Comparison of ENCODE assay signal across 22 mouse cellular contexts in genomic region chr16:64801638-64802037, GRCm38 (mm10). TPM values are rescaled to one million over a fixed set of nuclear protein-coding genes. Genes with fewer than 3 reads are reported as not detected.
DNase-seq lines count a peak whose midpoint lies in the region; ATAC-seq lines count a peak whose summit lies in the region.
"Had no signal": no experiment of that assay in that cellular context is flagged by ENCODE, and none has a peak within 500 bp of the region (broad histone marks: within the 10 kb centered on the region; RNA-seq: fewer than 3 reads in every experiment).

No protein-coding gene starts in this region.

- peak; percentile 36 for DNase-seq in A20 (ENCODE audit: low read depth, low spot score)
- no peak for DNase-seq in retina, embryonic 14.5 days (ENCODE audit: low spot score)
- no peak for DNase-seq in liver
- no peak for DNase-seq in right cerebral cortex, postnatal 10 days (ENCODE audit: low spot score in 2 of 2)
- DNase-seq in cerebellum, postnatal 36 days, result no peak
- DNase-seq: adrenal gland, adult 8-10 months; cerebellum, adult 11 months; cerebellum, adult 9-10 months; forebrain, postnatal 0 days; gastrocnemius, postnatal 14 days; heart, adult 11 months; kidney, adult 11 months; kidney, postnatal 14 days; layer of hippocampus, adult 9-11 months; lung, postnatal 4 days; midbrain, embryonic 14.5 days; right cerebral cortex, postnatal 14 days; thymus, adult 2 months; thymus, postnatal 4 days had no signal

- peak; percentile 31 for ATAC-seq in CD4-positive, CD25-positive, alpha-beta regulatory T cell, adult 4 months
- peak; percentile 100 for ATAC-seq in granulocyte monocyte progenitor cell, adult 5-6 weeks (replicated peaks; ENCODE audit: poor library complexity, severe bottlenecking)
- ATAC-seq in megakaryocyte progenitor cell, adult 5-6 weeks (replicated peaks; ENCODE audit: poor library complexity), result peak; percentile 99
- ATAC-seq: forebrain, postnatal 0 days had no signal

RNA-seq across cellular contexts. Expression of gene 4930453N24Rik, which starts 30.7 kb away (rescaled TPM):
- polyA plus RNA-seq in CD4-positive, CD25-positive, alpha-beta regulatory T cell, adult 4 months (2017; shearing (Covaris generic)), result 10 to 100 TPM; 12.3 to 21.5 TPM
- total RNA-seq in granulocyte monocyte progenitor cell, adult 5-6 weeks (2014; fragmentation: Nextera tagmentation), result 26.0 and 32.7 TPM in 2 replicates
- total RNA-seq in granulocyte monocyte progenitor cell, adult 5-6 weeks (2017), result 21.5 and 25.9 TPM in 2 replicates
- 47.2 and 51.2 TPM in 2 replicates for total RNA-seq in megakaryocyte progenitor cell, adult 5-6 weeks (2015)
- total RNA-seq in megakaryocyte progenitor cell, adult 5-6 weeks (2017), result 22.5 and 33.8 TPM in 2 replicates

RNA-seq across cellular contexts. Expression of gene Zfp654, which starts 49.8 kb away (rescaled TPM):
- polyA plus RNA-seq in CD4-positive, CD25-positive, alpha-beta regulatory T cell, adult 4 months (2017; shearing (Covaris generic)), result 10 to 100 TPM in 1 of 2 experiments, 1 to 10 TPM in 1; 6.1 to 10.7 TPM
- 11.4 and 13.0 TPM in 2 replicates for total RNA-seq in granulocyte monocyte progenitor cell, adult 5-6 weeks (2014; fragmentation: Nextera tagmentation)
- total RNA-seq in granulocyte monocyte progenitor cell, adult 5-6 weeks (2017), result 14.8 and 16.6 TPM in 2 replicates
- 28.5 and 29.3 TPM in 2 replicates for total RNA-seq in megakaryocyte progenitor cell, adult 5-6 weeks (2015)
- total RNA-seq in megakaryocyte progenitor cell, adult 5-6 weeks (2017), result 12.6 and 19.9 TPM in 2 replicates

RNA-seq across cellular contexts. Expression of gene Cggbp1, which starts 50.2 kb away (rescaled TPM):
- 10 to 100 TPM; 24.4 to 41.1 TPM for polyA plus RNA-seq in CD4-positive, CD25-positive, alpha-beta regulatory T cell, adult 4 months (2017; shearing (Covaris generic))
- total RNA-seq in granulocyte monocyte progenitor cell, adult 5-6 weeks (2014; fragmentation: Nextera tagmentation), result 92.2 and 92.9 TPM in 2 replicates
- total RNA-seq in granulocyte monocyte progenitor cell, adult 5-6 weeks (2017), result 80.2 and 99.7 TPM in 2 replicates
- 119 and 134 TPM in 2 replicates for total RNA-seq in megakaryocyte progenitor cell, adult 5-6 weeks (2015)
- total RNA-seq in megakaryocyte progenitor cell, adult 5-6 weeks (2017), result 81.9 and 107 TPM in 2 replicates

Comparison
In these comparisons a context has a peak if more than half of its experiments do, and no peak if none do; other contexts are left out.
1. ATAC-seq: peak in every context shown above with its lines; median percentile 100 in granulocyte monocyte progenitor cell, adult 5-6 weeks; 99 in megakaryocyte progenitor cell, adult 5-6 weeks; 31 in CD4-positive, CD25-positive, alpha-beta regulatory T cell, adult 4 months.